Mouse (Mus musculus) left cerebral cortex, adult 2 months (tissue): ENCODE measurements around the gene Plxna4. TPM values are rescaled to one million over a fixed set of nuclear protein-coding genes. Genes with fewer than 3 reads are reported as not detected.

Experiments
- DNase-seq, 2 experiments: peaks; one replicate each; pipeline ENCODE4 v3.0.0; 2021 to 2022; ENCODE audit warnings: low spot score in 2 of 2, mixed read lengths in 1 of 2; ENCODE audit errors: extremely low spot score in 1 of 2
- H3K27ac ChIP-seq: fragments of 200-600 bp; 2 replicates; pipeline ENCODE4 v1.8.1; 2022
- H3K4me3 ChIP-seq: fragments of 200-600 bp; 2 replicates; pipeline ENCODE4 v1.8.1; 2022
- CTCF ChIP-seq: fragments of 200-600 bp; IDR thresholded peaks from 2 replicates; pipeline ENCODE4 v1.8.1; 2022; ENCODE audit warnings: antibody characterized with exemption, mild to moderate bottlenecking, moderate library complexity
- intact Hi-C: fragments of 180-260 bp; cut with DNase I; formaldehyde crosslinking; loops from one replicate; pipeline ENCODE4 v1.15.1; 2025
- total RNA-seq, 2 experiments: library from RNA; stranded (reverse); gene quantifications; 2 replicates each; pipeline ENCODE4 v1.2.3; 2021

The Plxna4 gene
- total RNA-seq, 2 experiments from 2014 or later = 70.2 to 71.6 TPM

GRCm38 (mm10) chr6:32359675-32360074, 228.3 kb downstream of the Plxna4 start:
- Histone ChIP-seq H3K27ac (peak overlapping the region; percentile 80), H3K4me3 (no peak overlapping the region)
- DNase-seq = no peak
- no peak for TF ChIP-seq CTCF
- intact Hi-C loops = no loop called here

DNA sequence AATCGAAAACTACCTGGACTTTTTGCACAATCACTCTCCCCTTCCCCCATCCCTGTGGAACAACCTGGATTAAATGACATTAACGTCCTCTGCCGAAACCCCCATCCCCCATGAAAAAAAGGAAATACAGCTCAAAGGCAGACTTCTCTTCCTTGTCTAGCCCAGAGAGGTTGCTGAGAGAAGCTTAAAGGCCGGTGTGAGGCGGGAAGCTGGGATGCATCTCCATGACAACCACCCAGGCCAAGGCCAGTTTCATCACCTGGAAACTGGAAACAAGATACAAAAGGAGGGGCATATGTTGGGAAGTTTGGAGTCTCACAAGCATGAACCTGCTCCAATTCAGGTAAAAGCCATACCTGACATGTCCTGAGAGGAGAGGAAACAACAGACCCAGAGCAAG, 230.5 kb downstream of the Plxna4 start:
- TF ChIP-seq CTCF = no peak
- no peak overlapping the region for H3K4me3 ChIP-seq
- intact Hi-C loops = no loop called here
- DNase-seq = no peak
- no peak overlapping the region for H3K27ac ChIP-seq

- Histone ChIP-seq H3K27ac (no peak overlapping the region), H3K4me3 (no peak overlapping the region)
- no peak for DNase-seq
- no peak for TF ChIP-seq CTCF
- intact Hi-C loops = no loop called here
These were observed 232.4 kb downstream of the Plxna4 start for GRCm38 (mm10) chr6:32355559-32355958.

DNA sequence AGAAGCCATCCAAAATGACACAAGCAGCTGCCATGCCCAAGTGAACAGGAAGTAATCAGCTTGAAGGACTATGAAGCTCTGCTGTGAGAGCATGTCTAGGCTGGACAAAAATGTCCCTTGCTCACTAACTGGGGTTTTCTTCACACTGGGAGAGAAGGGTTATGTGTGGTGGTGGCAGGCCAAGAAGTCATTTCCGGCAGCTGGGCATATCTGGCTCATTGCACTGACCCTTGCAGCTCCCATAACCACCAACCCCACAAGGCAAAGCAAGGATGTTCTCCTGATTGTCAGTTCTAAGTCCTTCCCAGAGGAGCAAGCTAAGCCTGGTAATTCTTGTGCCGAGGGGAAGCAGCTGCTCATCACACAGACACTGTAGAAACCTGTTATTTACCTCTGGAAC, 239.0 kb downstream of the Plxna4 start:
- intact Hi-C loops = no loop called here
- Histone ChIP-seq H3K4me3 (no peak overlapping the region), H3K27ac (no peak overlapping the region)
- TF ChIP-seq CTCF = no peak
- no peak for DNase-seq

GRCm38 (mm10) chr6:32348126-32348525, 239.9 kb downstream of the Plxna4 start:
- intact Hi-C loops = no loop called here
- Histone ChIP-seq H3K27ac (no peak overlapping the region), H3K4me3 (no peak overlapping the region)
- DNase-seq = no peak
- TF ChIP-seq CTCF = no peak

GRCm38 (mm10) chr6:32346015-32346414, 242.0 kb downstream of the Plxna4 start:
- TF ChIP-seq CTCF = no peak
- Histone ChIP-seq H3K27ac (no peak overlapping the region), H3K4me3 (no peak overlapping the region)
- intact Hi-C loops = no loop called here
- no peak for DNase-seq

- intact Hi-C loops = no loop called here
- Histone ChIP-seq H3K27ac (no peak overlapping the region), H3K4me3 (no peak overlapping the region)
- no peak for DNase-seq
- no peak for TF ChIP-seq CTCF
These were observed 245.3 kb downstream of the Plxna4 start for GRCm38 (mm10) chr6:32342727-32343126.

GRCm38 (mm10) chr6:32342272-32342671, 245.7 kb downstream of the Plxna4 start:
- no peak for TF ChIP-seq CTCF
- H3K27ac ChIP-seq = no peak overlapping the region
- no peak overlapping the region for H3K4me3 ChIP-seq

DNA sequence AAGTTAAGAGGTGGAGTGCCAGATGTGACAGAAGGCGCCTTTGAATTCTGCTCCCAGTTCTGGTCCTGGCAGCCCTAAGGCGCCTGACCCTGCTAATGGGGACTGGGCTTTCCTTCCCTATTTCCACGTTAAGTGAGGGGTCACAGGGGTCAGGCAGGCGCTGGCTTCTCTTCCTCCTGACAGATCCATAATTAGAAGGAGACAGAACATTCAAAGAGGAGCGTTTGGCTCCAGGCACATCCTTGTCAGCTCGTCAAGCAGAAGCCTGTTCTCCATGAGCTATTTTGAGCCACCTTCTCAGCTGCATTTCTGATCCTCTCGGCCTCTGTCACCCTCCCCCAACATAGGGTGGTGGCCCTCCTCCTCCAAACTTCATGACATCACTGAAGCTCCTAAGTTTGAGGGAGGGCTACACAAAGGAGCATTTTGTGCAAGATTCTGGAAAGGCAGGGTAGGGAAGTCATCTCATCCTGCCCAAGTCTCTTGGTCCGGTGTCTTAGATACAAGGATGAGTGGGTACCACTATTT, 249.5 kb downstream of the Plxna4 start:
- H3K27ac ChIP-seq = no peak overlapping the region
- DNase-seq = no peak
- TF ChIP-seq CTCF = no peak
- intact Hi-C loops = no loop called here
- no peak overlapping the region for H3K4me3 ChIP-seq

More at GRCm38 (mm10) chr6:32342272-32342671, 245.7 kb downstream of the Plxna4 start:
- intact Hi-C loops = no loop called here
- DNase-seq = no peak

- H3K4me3 ChIP-seq = no peak overlapping the region
- no peak overlapping the region for H3K27ac ChIP-seq
- intact Hi-C loops = no loop called here
- TF ChIP-seq CTCF = no peak
- no peak for DNase-seq
These were observed 256.7 kb downstream of the Plxna4 start for GRCm38 (mm10) chr6:32331281-32331680.

DNA sequence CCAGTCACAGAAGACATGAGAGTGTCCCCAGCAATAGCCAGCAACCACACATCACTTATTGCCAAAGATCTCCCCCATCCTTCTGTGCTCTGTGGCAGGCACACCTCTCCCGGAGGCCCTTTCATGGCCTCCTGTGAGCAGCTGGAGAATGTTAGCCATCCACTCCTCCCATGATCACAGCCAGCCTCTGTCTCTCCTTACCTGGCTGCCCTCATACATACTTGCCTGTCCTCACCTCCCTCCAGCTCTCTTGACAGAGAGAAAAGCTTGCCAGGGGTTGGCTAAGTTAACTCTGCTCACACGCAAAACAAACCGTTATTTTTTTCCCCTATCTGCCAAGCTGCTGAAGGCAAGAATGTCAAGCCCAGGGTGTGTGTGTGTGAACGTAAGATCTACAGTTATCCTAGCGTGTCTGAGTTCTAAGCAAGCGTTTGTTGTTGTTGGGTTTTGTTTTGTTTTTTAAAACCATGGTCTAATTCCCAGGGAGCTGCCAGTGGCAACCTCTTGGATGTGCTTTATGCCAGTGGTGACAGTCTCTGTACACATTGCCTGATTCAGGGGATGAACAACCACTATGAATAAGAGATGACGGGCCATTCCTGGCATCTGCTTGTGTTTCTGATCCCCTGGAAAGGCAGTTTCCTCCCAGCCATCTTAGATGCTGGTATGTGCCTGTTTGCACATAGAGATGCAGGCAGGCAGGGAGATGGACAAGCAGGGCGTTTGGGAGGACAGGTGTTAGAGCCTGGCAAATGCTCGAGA, 257.8 kb downstream of the Plxna4 start:
- intact Hi-C loops = no loop called here
- Histone ChIP-seq H3K27ac (no peak overlapping the region), H3K4me3 (no peak overlapping the region)
- no peak for DNase-seq
- no peak for TF ChIP-seq CTCF

GRCm38 (mm10) chr6:32328028-32328427, 260.0 kb downstream of the Plxna4 start:
- Histone ChIP-seq H3K27ac (no peak overlapping the region), H3K4me3 (no peak overlapping the region)
- TF ChIP-seq CTCF = peak; percentile 92
- peak; percentile 72 to 74 for DNase-seq
- intact Hi-C loops = loop anchor here (1.0 to 5.0 kb wide), 3 partner anchors 151 to 666 kb away; no protein-coding TSS in a partner anchor

DNA sequence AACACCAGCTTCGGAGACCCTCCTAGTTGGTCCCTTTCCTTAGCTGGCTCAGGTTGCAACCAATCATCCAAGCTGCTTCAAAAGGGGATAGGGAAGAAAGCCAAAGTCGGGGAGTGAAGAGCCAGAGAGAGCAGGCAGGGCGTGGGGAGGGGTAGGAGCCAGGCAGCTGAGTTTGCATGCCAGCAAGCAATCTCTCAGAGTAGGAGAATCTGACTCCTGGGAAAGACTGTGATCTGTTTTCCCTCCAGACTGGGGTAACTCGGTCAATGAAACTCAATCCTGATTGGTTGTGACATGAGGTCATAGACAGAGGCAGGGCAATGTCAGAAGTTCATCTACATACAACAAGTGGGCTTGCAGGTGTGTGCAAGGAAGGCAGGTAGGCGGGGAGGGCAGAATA, 260.8 kb downstream of the Plxna4 start:
- TF ChIP-seq CTCF = no peak

More for the DNA sequence above, 260.8 kb downstream of the Plxna4 start:
- H3K4me3 ChIP-seq = no peak overlapping the region
- H3K27ac ChIP-seq = no peak overlapping the region
- no peak for DNase-seq
- intact Hi-C loops = loop anchor here (5.0 kb wide), 1 partner anchor 665 kb away; no protein-coding TSS in a partner anchor
